Mouse (Mus musculus) thymus, adult 2 months (tissue): ENCODE data around the gene Nr4a1.

Source experiments
- CTCF ChIP-seq: fragments of 200-500 bp; IDR thresholded peaks from 2 replicates; pipeline ENCODE4 v1.5.1; 2012; ENCODE audit warnings: mild to moderate bottlenecking, control low read depth, low read length, moderate library complexity, borderline replicate concordance; ENCODE audit not compliant: control insufficient read depth, poor library complexity, insufficient read depth; ENCODE audit errors: extremely low read depth
- POLR2A ChIP-seq: fragments of 200-500 bp; IDR thresholded peaks from 2 replicates; pipeline ENCODE4 v1.6.1; 2012; ENCODE audit warnings: mild to moderate bottlenecking, low read length, control low read depth, moderate library complexity; ENCODE audit not compliant: control insufficient read depth, poor library complexity, insufficient read depth; ENCODE audit errors: extremely low read depth

GRCm38 (mm10) chr15:101228866-101229590, 25.0 kb upstream of the Nr4a1 start:
- TF ChIP-seq CTCF (no peak), POLR2A (no peak)
